Mouse (Mus musculus) limb, embryonic 15.5 days (tissue): ENCODE measurements around the gene Prdx5. TPM values are rescaled to one million over a fixed set of nuclear protein-coding genes. Genes with fewer than 3 reads are reported as not detected.
"Not testable (repeated sequence)": the region's sequence is repeated elsewhere in the genome, so short reads cannot be mapped to it uniquely, and the experiment has no call there.

Source experiments
- ATAC-seq: fragments of 200-750 bp; cut with Nextera tagmentation; 2 replicates; pipeline ENCODE4 v1.8.0; 2017; ENCODE audit warnings: low read depth, moderate TSS enrichment; ENCODE audit not compliant: insufficient number of reproducible peaks, low FRiP score, low TSS enrichment
- H3K27ac ChIP-seq: fragments of 300-500 bp; sonication (generic); 2 replicates; pipeline ENCODE4 v1.5.1; 2015; ENCODE audit warnings: moderate library complexity, mild to moderate bottlenecking, inconsistent platforms
- H3K27me3 ChIP-seq: fragments of 300-500 bp; sonication (generic); 2 replicates; pipeline ENCODE4 v1.6.1; 2015; ENCODE audit warnings: inconsistent platforms
- H3K36me3 ChIP-seq: fragments of 300-500 bp; sonication (generic); 2 replicates; pipeline ENCODE4 v1.6.1; 2015; ENCODE audit warnings: inconsistent platforms
- H3K4me1 ChIP-seq: fragments of 300-500 bp; sonication (generic); 2 replicates; pipeline ENCODE4 v1.6.1; 2015; ENCODE audit warnings: inconsistent platforms
- H3K4me2 ChIP-seq: fragments of 300-500 bp; sonication (generic); 2 replicates; pipeline ENCODE4 v1.6.1; 2015; ENCODE audit warnings: mild to moderate bottlenecking, inconsistent platforms
- H3K4me3 ChIP-seq: fragments of 300-500 bp; sonication (generic); 2 replicates; pipeline ENCODE4 v1.5.1; 2015; ENCODE audit warnings: mild to moderate bottlenecking, inconsistent platforms
- H3K9ac ChIP-seq: fragments of 300-500 bp; sonication (generic); 2 replicates; pipeline ENCODE4 v1.6.1; 2015; ENCODE audit warnings: inconsistent platforms
- H3K9me3 ChIP-seq: fragments of 300-500 bp; sonication (generic); 2 replicates; pipeline ENCODE4 v1.6.1; 2016; ENCODE audit warnings: inconsistent platforms
- WGBS: fragments of 180-500 bp; shearing (Covaris S2); methylation state at CpG from one replicate; pipeline ENCODE4 v1.1.7; 2015; 5-methylcytosine and 5-hydroxymethylcytosine counted together
- polyA plus RNA-seq: library from polyadenylated mRNA; unstranded; fragments of >200 nt; fragmentation: Nextera tagmentation; extraction: Ambion mirVana; gene quantifications from 2 replicates; pipeline ENCODE4 v1.2.1, GENCODE M21; 2015

Gene Prdx5
- polyA plus RNA-seq, 1 experiment from 2014 or later, result 349 TPM

GRCm38 (mm10) chr19:6913036-6913435 lies 3.1 kb upstream of the Prdx5 start:
- ATAC-seq, result no peak
- WGBS, result 85% methylated on average over 6 of the region's 6 CpGs
- Histone ChIP-seq H3K36me3 (peaks cover 36% of the 10 kb centered on the region), H3K4me3 (no peak overlapping the region), H3K27me3 (no peaks in the 10 kb centered on the region), H3K9ac (no peak overlapping the region), H3K9me3 (no peaks in the 10 kb centered on the region), H3K27ac (no peak overlapping the region), H3K4me1 (peaks cover 23% of the 10 kb centered on the region), H3K4me2 (no peak overlapping the region)

DNA sequence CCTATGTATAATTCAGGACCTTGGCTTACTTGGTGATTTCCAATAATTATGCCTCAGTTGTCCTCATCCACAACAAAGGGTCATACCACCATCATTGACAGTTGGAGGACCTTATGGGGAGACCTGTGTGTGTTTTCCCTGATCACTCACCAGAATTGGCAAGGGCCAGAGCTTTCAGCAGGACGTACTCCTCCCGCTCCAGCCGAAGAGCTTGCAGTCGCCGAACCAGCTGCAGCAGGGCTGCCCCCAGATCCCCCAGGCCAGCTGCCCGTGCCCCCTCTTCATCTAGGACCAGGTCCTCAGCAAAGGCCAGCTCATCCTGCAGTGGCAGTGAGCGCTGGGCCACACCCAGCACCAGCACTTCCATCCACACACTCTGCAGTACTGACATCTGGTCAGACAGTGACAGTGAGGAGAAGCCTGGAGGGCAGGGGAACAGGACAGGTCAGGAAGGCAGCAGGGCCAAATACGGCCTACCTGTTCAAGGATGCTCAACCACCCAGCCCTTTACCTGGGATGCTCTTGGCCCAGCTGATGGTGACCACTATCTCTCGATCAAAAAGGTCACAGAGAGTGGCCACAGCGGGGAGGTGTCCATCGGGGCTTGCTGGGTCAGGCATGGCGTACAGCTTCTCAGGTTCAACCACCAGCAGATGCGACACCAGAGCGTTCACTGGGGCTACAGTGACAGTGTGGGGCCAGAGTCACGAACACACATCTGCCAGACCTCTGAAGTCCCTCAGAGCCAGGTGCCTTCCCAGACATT lies 2.5 kb upstream of the Prdx5 start:
- H3K27me3 ChIP-seq, result no peaks in the 10 kb centered on the region
- peaks cover 29% of the 10 kb centered on the region for H3K4me1 ChIP-seq
- no peak overlapping the region for H3K4me3 ChIP-seq
- peaks cover 39% of the 10 kb centered on the region for H3K36me3 ChIP-seq
- H3K9ac ChIP-seq, result peak overlapping the region; percentile 8; the same call in 1 of the 2 replicates
- H3K4me2 ChIP-seq, result no peak overlapping the region
- H3K9me3 ChIP-seq, result no peaks in the 10 kb centered on the region
- WGBS, result 91% methylated on average over 15 of the region's 15 CpGs
- no peak for ATAC-seq
- no peak overlapping the region for H3K27ac ChIP-seq

GRCm38 (mm10) chr19:6911101-6912074 lies 1.5 kb upstream of the Prdx5 start:
- peak overlapping the region; percentile 19 for H3K4me2 ChIP-seq
- no peaks in the 10 kb centered on the region for H3K9me3 ChIP-seq
- H3K4me3 ChIP-seq, result peak overlapping the region; percentile 64
- no peak overlapping the region for H3K27ac ChIP-seq
- WGBS, result 83% methylated on average over 19 of the region's 19 CpGs
- no peaks in the 10 kb centered on the region for H3K27me3 ChIP-seq
- peak overlapping the region; percentile 8; the same call in 1 of the 2 replicates for H3K9ac ChIP-seq
- peaks cover 36% of the 10 kb centered on the region for H3K4me1 ChIP-seq
- peaks cover 49% of the 10 kb centered on the region for H3K36me3 ChIP-seq
- no peak for ATAC-seq

- H3K9me3 ChIP-seq, H3K27me3 ChIP-seq, ATAC-seq: not testable (repeated sequence)
- under 1% methylated on average over 30 of the region's 30 CpGs for WGBS
- Histone ChIP-seq H3K4me2 (peak overlapping the region; percentile 57), H3K36me3 (peaks cover 56% of the 10 kb centered on the region), H3K4me1 (peaks cover 38% of the 10 kb centered on the region), H3K9ac (peak overlapping the region; percentile 60), H3K27ac (peak overlapping the region; percentile 99), H3K4me3 (peak overlapping the region; percentile 64)
Measured at GRCm38 (mm10) chr19:6910306-6910705, 400 bp upstream of the Prdx5 start.

- no peak for ATAC-seq
- peaks cover 65% of the 10 kb centered on the region for H3K36me3 ChIP-seq
- H3K4me2 ChIP-seq, result peak overlapping the region; percentile 57
- peaks cover 37% of the 10 kb centered on the region for H3K4me1 ChIP-seq
- no peaks in the 10 kb centered on the region for H3K9me3 ChIP-seq
- WGBS, result 5% methylated on average over 11 of the region's 11 CpGs
- no peaks in the 10 kb centered on the region for H3K27me3 ChIP-seq
- peak overlapping the region; percentile 99 for H3K27ac ChIP-seq
- H3K4me3 ChIP-seq, result peak overlapping the region; percentile 64
- peak overlapping the region; percentile 60 for H3K9ac ChIP-seq
Measured at GRCm38 (mm10) chr19:6909021-6909420, 885 bp downstream of the Prdx5 start.

- Histone ChIP-seq H3K4me1 (peaks cover 35% of the 10 kb centered on the region), H3K9me3 (no peaks in the 10 kb centered on the region), H3K36me3 (peaks cover 56% of the 10 kb centered on the region), H3K27me3 (no peaks in the 10 kb centered on the region), H3K9ac (peak overlapping the region; percentile 7; the same call in 1 of the 2 replicates), H3K27ac (no peak overlapping the region), H3K4me2 (peak overlapping the region; percentile 57), H3K4me3 (peak overlapping the region; percentile 64)
- no peak for ATAC-seq
- WGBS, result 82% methylated on average over 7 of the region's 7 CpGs
Measured at GRCm38 (mm10) chr19:6907811-6908540, 1.9 kb downstream of the Prdx5 start.

DNA sequence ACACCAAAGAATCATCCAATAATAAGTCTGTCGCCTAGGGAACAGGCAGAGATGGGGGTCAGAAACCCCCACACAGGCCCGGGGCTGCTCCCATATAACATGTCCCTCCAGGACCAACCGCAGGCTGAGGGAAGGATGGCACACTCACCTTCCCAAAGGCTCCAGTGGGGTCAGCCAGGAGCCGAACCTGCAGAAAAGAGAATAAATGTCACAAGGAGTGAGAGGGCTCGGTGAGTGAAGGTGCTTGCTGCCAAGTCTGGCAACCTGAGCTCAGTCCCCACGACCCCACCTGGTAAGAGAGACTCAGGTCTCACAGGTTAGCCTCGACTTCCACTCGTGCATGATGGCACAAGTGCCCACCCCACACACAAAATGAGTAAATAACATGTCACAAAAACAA lies 2.8 kb downstream of the Prdx5 start:
- 89% methylated on average over 8 of the region's 8 CpGs for WGBS
- Histone ChIP-seq H3K9me3 (no peaks in the 10 kb centered on the region), H3K4me3 (no peak overlapping the region), H3K9ac (no peak overlapping the region), H3K4me2 (no peak overlapping the region), H3K4me1 (peaks cover 35% of the 10 kb centered on the region), H3K27me3 (no peaks in the 10 kb centered on the region), H3K27ac (no peak overlapping the region), H3K36me3 (peaks cover 47% of the 10 kb centered on the region)
- ATAC-seq, result no peak

GRCm38 (mm10) chr19:6906199-6906598 lies 3.7 kb downstream of the Prdx5 start:
- no peak overlapping the region for H3K4me2 ChIP-seq
- H3K4me3 ChIP-seq, result no peak overlapping the region
- no peaks in the 10 kb centered on the region for H3K27me3 ChIP-seq
- H3K9me3 ChIP-seq, result no peaks in the 10 kb centered on the region
- H3K36me3 ChIP-seq, result peaks cover 38% of the 10 kb centered on the region
- 88% methylated on average over 3 of the region's 3 CpGs for WGBS
- no peak overlapping the region for H3K9ac ChIP-seq
- no peak for ATAC-seq
- H3K4me1 ChIP-seq, result peaks cover 27% of the 10 kb centered on the region
- H3K27ac ChIP-seq, result no peak overlapping the region

GRCm38 (mm10) chr19:6905498-6906159 lies 4.3 kb downstream of the Prdx5 start:
- H3K4me1 ChIP-seq, result peaks cover 23% of the 10 kb centered on the region
- no peak overlapping the region for H3K4me3 ChIP-seq
- no peak overlapping the region for H3K9ac ChIP-seq
- no peak for ATAC-seq
- peaks cover 36% of the 10 kb centered on the region for H3K36me3 ChIP-seq
- no peaks in the 10 kb centered on the region for H3K27me3 ChIP-seq
- 91% methylated on average over 11 of the region's 11 CpGs for WGBS
- H3K4me2 ChIP-seq, result no peak overlapping the region
- H3K27ac ChIP-seq, result no peak overlapping the region
- H3K9me3 ChIP-seq, result no peaks in the 10 kb centered on the region

- WGBS, result 61% methylated on average over 2 of the region's 2 CpGs
- no peak overlapping the region for H3K4me3 ChIP-seq
Measured at GRCm38 (mm10) chr19:6904846-6905245, 5.1 kb downstream of the Prdx5 start.

DNA sequence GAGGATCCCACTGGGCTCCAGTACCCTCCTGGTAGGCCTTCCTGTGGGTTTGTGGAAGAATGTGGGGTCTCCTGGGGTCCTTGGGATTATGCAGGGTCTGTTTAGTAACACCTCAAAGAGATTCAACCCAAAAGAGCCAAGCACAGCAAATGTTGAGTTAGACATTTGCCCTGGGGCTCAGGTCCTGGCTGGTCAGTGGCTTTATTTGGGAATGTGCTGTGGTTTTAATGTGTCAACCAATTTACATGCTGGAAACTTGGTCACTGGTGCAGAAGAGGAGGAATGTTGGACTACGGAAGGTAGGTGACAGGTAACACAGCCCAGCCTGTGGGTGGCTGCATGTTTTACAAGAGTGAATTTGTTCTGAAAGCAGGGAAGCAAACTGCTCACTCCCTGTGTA lies 6.9 kb downstream of the Prdx5 start:
- no peak overlapping the region for H3K27ac ChIP-seq
- H3K9me3 ChIP-seq, result no peaks in the 10 kb centered on the region
- H3K4me3 ChIP-seq, result no peak overlapping the region
- H3K9ac ChIP-seq, result no peak overlapping the region
- H3K36me3 ChIP-seq, result peaks cover 36% of the 10 kb centered on the region
- no peaks in the 10 kb centered on the region for H3K27me3 ChIP-seq
- H3K4me2 ChIP-seq, result no peak overlapping the region
- H3K4me1 ChIP-seq, result peaks cover 16% of the 10 kb centered on the region
- WGBS, result 91% methylated on average over 1 of the region's 1 CpGs
- no peak for ATAC-seq

More at GRCm38 (mm10) chr19:6904846-6905245, 5.1 kb downstream of the Prdx5 start:
- no peak overlapping the region for H3K4me2 ChIP-seq
- ATAC-seq, result no peak
- no peaks in the 10 kb centered on the region for H3K9me3 ChIP-seq
- H3K36me3 ChIP-seq, result peaks cover 36% of the 10 kb centered on the region
- no peak overlapping the region for H3K9ac ChIP-seq
- peaks cover 23% of the 10 kb centered on the region for H3K4me1 ChIP-seq
- no peak overlapping the region for H3K27ac ChIP-seq
- no peaks in the 10 kb centered on the region for H3K27me3 ChIP-seq
